Mouse (Mus musculus) hindbrain, embryonic 14.5 days (tissue): ENCODE data around the gene Rims4. TPM values are rescaled to one million over a fixed set of nuclear protein-coding genes. Genes with fewer than 3 reads are reported as not detected.

ENCODE experiments used
- ATAC-seq: fragments of 200-750 bp; cut with Nextera tagmentation; 2 replicates; pipeline ENCODE4 v1.8.0; 2017; ENCODE audit warnings: moderate number of reproducible peaks, mild to moderate bottlenecking, moderate TSS enrichment, moderate library complexity; ENCODE audit not compliant: low FRiP score
- DNase-seq: peaks from one replicate; pipeline ENCODE4 v3.0.0-alpha.2; 2015; ENCODE audit warnings: low spot score
- H3K27ac ChIP-seq: fragments of 300-500 bp; sonication (generic); 2 replicates; pipeline ENCODE4 v1.5.1; 2014; ENCODE audit warnings: mild to moderate bottlenecking, moderate library complexity
- H3K27me3 ChIP-seq: fragments of 300-500 bp; sonication (generic); 2 replicates; pipeline ENCODE4 v1.6.1; 2014; ENCODE audit warnings: mild to moderate bottlenecking, low read length, mixed read lengths; ENCODE audit not compliant: control insufficient read depth, insufficient read depth
- H3K36me3 ChIP-seq: fragments of 300-500 bp; sonication (generic); replicated peaks from 2 replicates; pipeline ENCODE4 v1.6.1; 2014; ENCODE audit not compliant: control insufficient read depth, insufficient read depth
- H3K4me1 ChIP-seq: fragments of 300-500 bp; sonication (generic); replicated peaks from 2 replicates; pipeline ENCODE4 v1.6.1; 2014; ENCODE audit warnings: antibody characterized with exemption, low read length, mixed read lengths; ENCODE audit not compliant: control insufficient read depth, insufficient read depth
- H3K4me2 ChIP-seq: fragments of 300-500 bp; sonication (generic); replicated peaks from 2 replicates; pipeline ENCODE4 v1.6.1; 2014; ENCODE audit warnings: mild to moderate bottlenecking, moderate library complexity
- H3K4me3 ChIP-seq: fragments of 300-500 bp; sonication (generic); replicated peaks from 2 replicates; pipeline ENCODE4 v1.5.1; 2014; ENCODE audit warnings: mild to moderate bottlenecking, low read length
- H3K9ac ChIP-seq: fragments of 300-500 bp; sonication (generic); 2 replicates; pipeline ENCODE4 v1.6.1; 2014
- H3K9me3 ChIP-seq: fragments of 300-500 bp; sonication (generic); 2 replicates; pipeline ENCODE4 v1.6.1; 2016; ENCODE audit warnings: low read length; ENCODE audit not compliant: control insufficient read depth
- WGBS: fragments of 180-500 bp; shearing (Covaris S2); extraction: QIAGEN DNeasy Blood & Tissue Kit; methylation state at CpG from one replicate; pipeline ENCODE4 v1.1.7; 2014; 5-methylcytosine and 5-hydroxymethylcytosine counted together
- polyA plus RNA-seq: library from polyadenylated mRNA; unstranded; fragments of >200 nt; fragmentation: Nextera tagmentation; extraction: Ambion mirVana; gene quantifications from 2 replicates; pipeline ENCODE4 v1.2.1, GENCODE M21; 2014

Gene Rims4
- polyA plus RNA-seq: 7.1 and 8.9 TPM in 2 replicates

GRCm38 (mm10) chr2:163918317-163919258 lies at the start of gene Rims4:
Rims4 (minus strand) TSS chr2:163918683.
- Histone ChIP-seq H3K27me3 (peaks cover 38% of the 10 kb centered on the region), H3K9me3 (no peaks in the 10 kb centered on the region), H3K4me1 (peaks cover 21% of the 10 kb centered on the region), H3K4me2 (peak within 1 kb of the TSS; percentile 93), H3K36me3 (no peaks in the 10 kb centered on the region), H3K27ac (no peak within 1 kb of the TSS), H3K9ac (peak within 1 kb of the TSS; percentile 86), H3K4me3 (peak within 1 kb of the TSS; percentile 77)
- peak; percentile 80 for ATAC-seq
- peak; percentile 79 for DNase-seq
- WGBS: 2% methylated on average over 57 of the region's 115 CpGs

GRCm38 (mm10) chr2:163965706-163966105 lies 47.2 kb upstream of the Rims4 start:
- Histone ChIP-seq H3K4me2 (no peak overlapping the region), H3K27me3 (no peaks in the 10 kb centered on the region), H3K27ac (no peak overlapping the region), H3K36me3 (no peaks in the 10 kb centered on the region), H3K9ac (no peak overlapping the region), H3K9me3 (no peaks in the 10 kb centered on the region), H3K4me3 (no peak overlapping the region), H3K4me1 (no peaks in the 10 kb centered on the region)
- DNase-seq (no peak), ATAC-seq (no peak)
- WGBS: 71% methylated on average over 7 of the region's 7 CpGs

- DNase-seq: no peak
- 64% methylated on average over 19 of the region's 19 CpGs for WGBS
- H3K36me3 ChIP-seq: no peaks in the 10 kb centered on the region
- H3K27ac ChIP-seq: no peak overlapping the region
- no peak overlapping the region for H3K4me3 ChIP-seq
- no peaks in the 10 kb centered on the region for H3K27me3 ChIP-seq
- no peak overlapping the region for H3K4me2 ChIP-seq
- no peaks in the 10 kb centered on the region for H3K4me1 ChIP-seq
- no peak overlapping the region for H3K9ac ChIP-seq
- ATAC-seq: no peak
- H3K9me3 ChIP-seq: no peaks in the 10 kb centered on the region
Measured at GRCm38 (mm10) chr2:163964606-163965560, 46.4 kb upstream of the Rims4 start.

GRCm38 (mm10) chr2:163953622-163954310 lies 35.3 kb upstream of the Rims4 start:
- 74% methylated on average over 7 of the region's 7 CpGs for WGBS
- no peak for ATAC-seq

GRCm38 (mm10) chr2:163951770-163952169 lies 33.3 kb upstream of the Rims4 start:
- no peak; the same call in 1 of the 2 replicates for ATAC-seq
- H3K36me3 ChIP-seq: no peaks in the 10 kb centered on the region
- no peak overlapping the region for H3K4me2 ChIP-seq
- H3K27ac ChIP-seq: no peak overlapping the region
- no peaks in the 10 kb centered on the region for H3K4me1 ChIP-seq
- DNase-seq: peak; percentile 76
- no peak overlapping the region for H3K9ac ChIP-seq
- H3K9me3 ChIP-seq: no peaks in the 10 kb centered on the region
- H3K4me3 ChIP-seq: no peak overlapping the region
- 28% methylated on average over 4 of the region's 4 CpGs for WGBS
- H3K27me3 ChIP-seq: no peaks in the 10 kb centered on the region

More at GRCm38 (mm10) chr2:163953622-163954310, 35.3 kb upstream of the Rims4 start:
- DNase-seq: no peak
- Histone ChIP-seq H3K9me3 (peaks cover 7% of the 10 kb centered on the region; the same call in 1 of the 2 replicates), H3K27ac (no peak overlapping the region), H3K4me3 (no peak overlapping the region), H3K4me2 (no peak overlapping the region), H3K9ac (no peak overlapping the region), H3K4me1 (no peaks in the 10 kb centered on the region), H3K27me3 (no peaks in the 10 kb centered on the region), H3K36me3 (no peaks in the 10 kb centered on the region)

GRCm38 (mm10) chr2:163947976-163948375 lies 29.5 kb upstream of the Rims4 start:
- no peak overlapping the region for H3K4me2 ChIP-seq
- no peak overlapping the region for H3K9ac ChIP-seq
- no peaks in the 10 kb centered on the region for H3K9me3 ChIP-seq
- WGBS: 71% methylated on average over 7 of the region's 7 CpGs
- H3K27me3 ChIP-seq: no peaks in the 10 kb centered on the region
- no peaks in the 10 kb centered on the region for H3K4me1 ChIP-seq
- DNase-seq (no peak), ATAC-seq (no peak)
- H3K27ac ChIP-seq: no peak overlapping the region
- no peaks in the 10 kb centered on the region for H3K36me3 ChIP-seq
- no peak overlapping the region for H3K4me3 ChIP-seq

- ATAC-seq (no peak), DNase-seq (no peak)
- Histone ChIP-seq H3K4me1 (no peaks in the 10 kb centered on the region), H3K9ac (no peak overlapping the region), H3K27me3 (no peaks in the 10 kb centered on the region), H3K36me3 (no peaks in the 10 kb centered on the region), H3K4me3 (no peak overlapping the region), H3K27ac (no peak overlapping the region), H3K9me3 (no peaks in the 10 kb centered on the region), H3K4me2 (no peak overlapping the region)
- 80% methylated on average over 15 of the region's 15 CpGs for WGBS
Measured at GRCm38 (mm10) chr2:163946221-163946620, 27.7 kb upstream of the Rims4 start.

GRCm38 (mm10) chr2:163944511-163944910 lies 26.0 kb upstream of the Rims4 start:
- 85% methylated on average over 8 of the region's 8 CpGs for WGBS
- ATAC-seq: no peak

More at GRCm38 (mm10) chr2:163944511-163944910, 26.0 kb upstream of the Rims4 start:
- H3K4me2 ChIP-seq: no peak overlapping the region
- no peaks in the 10 kb centered on the region for H3K4me1 ChIP-seq
- no peaks in the 10 kb centered on the region for H3K9me3 ChIP-seq
- no peak for DNase-seq
- H3K4me3 ChIP-seq: no peak overlapping the region
- H3K27ac ChIP-seq: no peak overlapping the region
- H3K9ac ChIP-seq: no peak overlapping the region
- no peaks in the 10 kb centered on the region for H3K27me3 ChIP-seq
- no peaks in the 10 kb centered on the region for H3K36me3 ChIP-seq
